Mouse (Mus musculus) heart, embryonic 14.5 days (tissue): ENCODE results near the gene Ccdc141. TPM values are rescaled to one million over a fixed set of nuclear protein-coding genes. Genes with fewer than 3 reads are reported as not detected.

ENCODE experiments used
- ATAC-seq: fragments of 200-750 bp; cut with Nextera tagmentation; 2 replicates; pipeline ENCODE4 v1.8.0; 2017; ENCODE audit warnings: low read depth, moderate TSS enrichment; ENCODE audit not compliant: insufficient number of reproducible peaks, insufficient read depth, low FRiP score
- H3K27ac ChIP-seq, 2 experiments: fragments of 200-500 bp in 1 of 2; fragments of 300-500 bp in 1 of 2; sonication (generic) in 1 of 2; replicated peaks in 1 of 2; 2 replicates each; pipeline ENCODE4 v1.5.1; 2012 to 2014; ENCODE audit warnings: low read depth in 2 of 2, low read length in 2 of 2, control low read depth in 1 of 2, mild to moderate bottlenecking in 1 of 2, mixed read lengths in 1 of 2; ENCODE audit not compliant: control insufficient read depth in 1 of 2, insufficient read depth in 1 of 2
- H3K27me3 ChIP-seq: fragments of 300-500 bp; sonication (generic); 2 replicates; pipeline ENCODE4 v1.6.1; 2014; ENCODE audit warnings: mild to moderate bottlenecking, low read length, control low read depth; ENCODE audit not compliant: control insufficient read depth, insufficient read depth
- H3K36me3 ChIP-seq: fragments of 300-500 bp; sonication (generic); 2 replicates; pipeline ENCODE4 v1.6.1; 2014; ENCODE audit warnings: mild to moderate bottlenecking, control low read depth, low read length, mixed read lengths; ENCODE audit not compliant: control insufficient read depth, insufficient read depth
- H3K4me1 ChIP-seq, 2 experiments: fragments of 200-500 bp in 1 of 2; fragments of 300-500 bp in 1 of 2; sonication (generic) in 1 of 2; 2 replicates each; pipeline ENCODE4 v1.6.1; 2012 to 2014; ENCODE audit warnings: low read length in 2 of 2, control low read depth in 1 of 2, mixed read lengths in 1 of 2; ENCODE audit not compliant: control insufficient read depth in 2 of 2, insufficient read depth in 2 of 2
- H3K4me2 ChIP-seq: fragments of 300-500 bp; sonication (generic); 2 replicates; pipeline ENCODE4 v1.6.1; 2014; ENCODE audit warnings: mild to moderate bottlenecking, low read length
- H3K4me3 ChIP-seq, 2 experiments: fragments of 200-500 bp in 1 of 2; fragments of 300-500 bp in 1 of 2; sonication (generic) in 1 of 2; 2 replicates each; pipeline ENCODE4 v1.5.1; 2012 to 2014; ENCODE audit warnings: low read length in 2 of 2, mild to moderate bottlenecking in 2 of 2, control low read depth in 1 of 2, low read depth in 1 of 2, moderate library complexity in 1 of 2; ENCODE audit not compliant: control insufficient read depth in 1 of 2, insufficient read depth in 1 of 2
- H3K9ac ChIP-seq: fragments of 300-500 bp; sonication (generic); 2 replicates; pipeline ENCODE4 v1.6.1; 2014; ENCODE audit warnings: mild to moderate bottlenecking, low read length
- H3K9me3 ChIP-seq: fragments of 300-500 bp; sonication (generic); 2 replicates; pipeline ENCODE4 v1.6.1; 2016; ENCODE audit warnings: low read length, control low read depth; ENCODE audit not compliant: control insufficient read depth
- WGBS: fragments of 180-500 bp; shearing (Covaris S2); extraction: QIAGEN DNeasy Blood & Tissue Kit; methylation state at CpG from one replicate; pipeline ENCODE4 v1.1.7; 2014; 5-methylcytosine and 5-hydroxymethylcytosine counted together
- polyA plus RNA-seq: library from polyadenylated mRNA; unstranded; fragments of >200 nt; fragmentation: Nextera tagmentation; extraction: Ambion mirVana; gene quantifications from 2 replicates; pipeline ENCODE4 v1.2.1, GENCODE M21; 2014

The Ccdc141 gene
- polyA plus RNA-seq, 1 experiment from 2014 or later: 213 TPM

GRCm38 (mm10) chr2:77186912-77187311, 16.5 kb upstream of the Ccdc141 start:
- WGBS: 50% methylated on average over 8 of the region's 8 CpGs
- no peak for ATAC-seq
- H3K4me1 ChIP-seq: peaks cover 14 to 25% of the 10 kb centered on the region in 2 experiments
- H3K27me3 ChIP-seq: no peaks in the 10 kb centered on the region
- no peak overlapping the region for H3K27ac ChIP-seq
- H3K4me2 ChIP-seq: no peak overlapping the region
- H3K36me3 ChIP-seq: peaks cover 30% of the 10 kb centered on the region
- H3K9ac ChIP-seq: no peak overlapping the region
- H3K4me3 ChIP-seq: no peak overlapping the region
- H3K9me3 ChIP-seq: no peaks in the 10 kb centered on the region

DNA sequence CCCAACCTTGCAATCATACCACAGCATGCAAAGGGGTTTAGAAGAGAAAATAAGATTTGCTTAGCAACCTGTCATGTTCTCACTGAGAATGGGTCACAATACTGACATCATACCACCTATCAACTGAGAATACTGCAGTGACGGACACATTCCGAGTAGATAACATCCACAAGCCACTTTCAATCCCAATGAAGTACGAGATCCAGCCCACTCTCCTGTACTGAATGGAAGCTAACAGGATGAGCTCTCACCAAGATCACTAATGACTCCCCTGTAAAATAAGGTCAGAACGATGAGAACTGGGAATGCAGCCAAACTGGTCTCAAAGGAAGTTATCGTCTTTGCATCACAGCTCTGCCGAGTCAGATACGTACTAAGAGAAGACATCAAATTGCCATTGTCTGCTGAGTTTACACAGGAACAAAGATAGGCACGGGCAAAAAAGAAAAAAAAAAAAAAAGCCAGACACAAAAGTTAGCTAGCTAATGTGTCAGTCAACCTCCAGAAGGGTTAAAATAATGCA, 13.7 kb upstream of the Ccdc141 start:
- Histone ChIP-seq H3K27ac (peak overlapping the region; percentile 54 to 97), H3K9me3 (no peaks in the 10 kb centered on the region), H3K36me3 (peaks cover 9% of the 10 kb centered on the region; the same call in 1 of the 2 replicates), H3K4me3 (no peak overlapping the region), H3K9ac (0 out of 2 replicates have a peak overlapping the region, but pooled peaks have one; percentile 13), H3K27me3 (no peaks in the 10 kb centered on the region), H3K4me1 (peaks cover 14 to 35% of the 10 kb centered on the region in 2 experiments), H3K4me2 (no peak overlapping the region)
- WGBS: 14% methylated on average over 8 of the region's 8 CpGs
- ATAC-seq: no peak

DNA sequence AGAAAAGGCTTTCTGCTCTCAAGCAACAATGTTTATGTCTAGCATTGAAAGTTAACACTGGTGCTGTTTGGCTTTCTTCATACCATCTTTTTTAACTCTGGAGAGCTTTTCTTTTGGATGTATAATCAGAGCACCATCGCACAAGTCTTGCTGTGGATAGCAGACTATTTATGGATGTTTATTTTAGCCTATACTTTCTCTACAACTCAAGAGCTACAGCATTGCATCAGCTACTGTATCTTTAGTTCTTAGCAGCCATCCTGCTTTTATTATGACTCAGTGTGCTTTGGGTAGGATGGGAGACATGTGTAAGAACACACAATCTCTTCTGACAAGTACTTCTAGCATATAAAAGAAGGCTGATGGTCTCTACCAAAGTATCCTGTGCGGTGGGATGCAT, 13.2 kb upstream of the Ccdc141 start:
- Histone ChIP-seq H3K36me3 (peaks cover 9% of the 10 kb centered on the region; the same call in 1 of the 2 replicates), H3K4me2 (no peak overlapping the region), H3K27ac (peak overlapping the region; percentile 54 to 97), H3K9me3 (no peaks in the 10 kb centered on the region), H3K9ac (0 out of 2 replicates have a peak overlapping the region, but pooled peaks have one; percentile 13), H3K4me3 (no peak overlapping the region), H3K27me3 (no peaks in the 10 kb centered on the region), H3K4me1 (peaks cover 14 to 35% of the 10 kb centered on the region in 2 experiments)
- WGBS: 67% methylated on average over 2 of the region's 2 CpGs
- ATAC-seq: no peak

DNA sequence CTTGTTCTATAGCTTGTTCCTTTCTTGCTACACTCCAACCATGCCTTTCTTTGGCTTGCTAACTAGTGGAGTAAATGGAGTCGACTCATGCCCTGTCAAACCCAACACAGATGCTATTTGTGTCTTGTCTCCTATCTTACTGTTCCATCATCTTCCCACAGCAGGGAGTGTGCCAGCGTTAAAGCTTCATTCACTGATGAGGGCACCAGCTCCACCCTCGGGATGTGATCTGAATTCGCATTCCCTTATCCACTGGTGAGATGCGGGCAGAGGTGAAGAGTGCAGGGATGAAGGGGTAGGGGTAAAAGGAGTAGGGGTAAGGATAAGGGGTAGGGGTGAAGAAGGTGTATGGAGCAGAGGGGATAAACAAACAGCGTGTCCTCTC, 12.6 kb upstream of the Ccdc141 start:
- ATAC-seq: no peak
- Histone ChIP-seq H3K4me3 (no peak overlapping the region), H3K27ac (peak overlapping the region; percentile 94 to 97), H3K9ac (peak overlapping the region; percentile 69; the same call in 1 of the 2 replicates), H3K27me3 (no peaks in the 10 kb centered on the region), H3K4me2 (peak overlapping the region; percentile 37; the same call in 1 of the 2 replicates), H3K9me3 (no peaks in the 10 kb centered on the region), H3K4me1 (peaks cover 14 to 35% of the 10 kb centered on the region in 2 experiments), H3K36me3 (peaks cover 7% of the 10 kb centered on the region; the same call in 1 of the 2 replicates)
- 32% methylated on average over 6 of the region's 6 CpGs for WGBS

DNA sequence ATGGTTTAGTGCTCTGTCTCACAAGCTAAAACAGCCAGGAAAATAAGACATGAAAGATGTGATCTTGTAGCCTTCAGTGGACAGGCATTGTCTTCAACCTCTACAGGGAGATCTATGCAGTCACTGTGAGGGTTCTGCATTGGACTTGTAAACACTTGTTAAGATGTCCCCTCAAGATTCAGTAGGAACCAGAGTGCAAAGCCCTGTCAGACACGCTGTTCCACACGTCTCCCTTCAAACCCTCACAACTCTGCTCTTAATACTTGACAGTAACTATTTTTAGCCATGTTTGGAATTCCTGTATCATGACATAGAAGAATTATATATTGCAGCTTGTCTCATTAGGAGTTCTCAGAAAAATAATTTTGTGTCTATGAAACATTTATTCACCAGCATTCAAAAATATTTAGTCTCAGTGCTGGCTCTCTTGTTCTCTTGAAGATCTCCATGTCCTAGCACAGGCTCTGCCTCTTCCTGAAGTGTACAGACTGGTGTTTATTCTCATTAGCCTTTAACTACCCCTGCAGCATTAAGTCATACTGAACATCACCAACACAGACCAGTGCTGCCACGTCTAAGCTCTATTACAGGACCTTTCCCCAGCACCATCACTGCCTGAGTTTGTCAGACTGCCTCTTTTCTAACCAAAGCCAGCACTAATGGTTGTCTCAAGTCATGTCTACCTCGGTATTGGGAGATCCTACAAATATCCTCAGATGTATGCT, 12.0 kb upstream of the Ccdc141 start:
- Histone ChIP-seq H3K4me2 (peak overlapping the region; percentile 37), H3K4me1 (peaks cover 14 to 39% of the 10 kb centered on the region in 2 experiments), H3K27me3 (no peaks in the 10 kb centered on the region), H3K27ac (peak overlapping the region; percentile 97), H3K9ac (peak overlapping the region; percentile 69), H3K9me3 (no peaks in the 10 kb centered on the region), H3K36me3 (peaks cover 2% of the 10 kb centered on the region; the same call in 1 of the 2 replicates), H3K4me3 (no peak overlapping the region)
- peak; percentile 69 for ATAC-seq
- 26% methylated on average over 4 of the region's 4 CpGs for WGBS

GRCm38 (mm10) chr2:77177472-77177871, 7.0 kb upstream of the Ccdc141 start:
- Histone ChIP-seq H3K9ac (no peak overlapping the region), H3K4me3 (no peak overlapping the region), H3K4me1 (peaks cover 18 to 64% of the 10 kb centered on the region in 2 experiments), H3K36me3 (no peaks in the 10 kb centered on the region), H3K9me3 (no peaks in the 10 kb centered on the region), H3K4me2 (no peak overlapping the region), H3K27me3 (no peaks in the 10 kb centered on the region), H3K27ac (peak overlapping the region; percentile 2 to 60; a peak in 2 of 4 replicates)
- ATAC-seq: peak; percentile 19
- WGBS: 64% methylated on average over 2 of the region's 2 CpGs

DNA sequence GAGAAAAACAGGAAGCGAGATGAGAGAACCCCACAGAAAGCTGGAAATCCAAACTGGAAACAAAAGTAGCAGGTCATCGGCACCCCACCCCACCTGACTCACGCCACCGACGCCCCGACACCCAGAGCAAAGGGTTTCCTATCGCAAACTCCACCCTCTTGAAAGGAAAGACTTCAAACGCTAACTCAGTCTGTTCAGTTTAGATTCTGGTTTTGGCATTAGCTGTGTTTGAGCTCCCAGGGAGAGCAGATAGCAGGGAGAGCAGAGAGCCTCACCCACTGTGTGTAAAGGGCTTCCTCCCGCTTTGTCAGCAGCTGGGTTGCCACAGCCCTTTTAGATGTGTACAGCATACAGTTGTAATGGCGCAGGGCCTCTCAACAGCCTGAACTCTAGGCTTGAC, 6.0 kb upstream of the Ccdc141 start:
- H3K9me3 ChIP-seq: no peaks in the 10 kb centered on the region
- peak overlapping the region; percentile 51 for H3K4me2 ChIP-seq
- no peak; the same call in 1 of the 2 replicates for ATAC-seq
- no peaks in the 10 kb centered on the region for H3K36me3 ChIP-seq
- H3K4me3 ChIP-seq: no peak overlapping the region
- peak overlapping the region; percentile 60 for H3K9ac ChIP-seq
- 15% methylated on average over 10 of the region's 10 CpGs for WGBS
- H3K27me3 ChIP-seq: no peaks in the 10 kb centered on the region
- peak overlapping the region; percentile 84 to 90 for H3K27ac ChIP-seq
- peaks cover 26 to 65% of the 10 kb centered on the region in 2 experiments for H3K4me1 ChIP-seq
